In genomic region chr1:134651268-134651850, GRCm38 (mm10) we compare ENCODE assay signal across 9 mouse cellular contexts. TPM values are rescaled to one million over a fixed set of nuclear protein-coding genes. Genes with fewer than 3 reads are reported as not detected.
DNase-seq lines count a peak whose midpoint lies in the region; ATAC-seq lines count a peak whose summit lies in the region.
"Had no signal": no experiment of that assay in that cellular context is flagged by ENCODE, and none has a peak within 500 bp of the region (broad histone marks: within the 10 kb centered on the region; RNA-seq: fewer than 3 reads in every experiment).

No protein-coding gene starts in this region.

- H3K27me3 ChIP-seq in neural tube, embryonic 15.5 days (replicated peaks) = peaks cover 25% of the 10 kb centered on the region

- DNase-seq in heart, adult 11 months = peak; percentile 95
- DNase-seq in heart, postnatal 4 days = no peak
- DNase-seq in spleen, postnatal 36 days (ENCODE audit: low spot score in 2 of 2) = peak; percentile 36 to 44
- DNase-seq in spleen, postnatal 14 days (ENCODE audit: low spot score in 2 of 2) = no peak
- DNase-seq in kidney, adult 11 months = peak; percentile 59
- no peak for DNase-seq in urinary bladder, postnatal 4 days (ENCODE audit: low spot score in 2 of 2)
- no peak for DNase-seq in thymus, adult 18-20 months
- DNase-seq: liver, embryonic 13.5 days had no signal

- no peaks in the 10 kb centered on the region for H3K36me3 ChIP-seq in neural tube, embryonic 15.5 days
- H3K36me3 ChIP-seq: liver, embryonic 13.5 days had no signal

- no peak overlapping the region for H3K4me3 ChIP-seq in neural tube, embryonic 15.5 days (replicated peaks)
- H3K4me3 ChIP-seq: liver, embryonic 13.5 days had no signal

- 45% methylated on average over 13 of the region's 13 CpGs for WGBS in neural tube, embryonic 15.5 days

- H3K27ac ChIP-seq in neural tube, embryonic 15.5 days (replicated peaks) = peak overlapping the region; percentile 65
- H3K27ac ChIP-seq: liver, embryonic 13.5 days had no signal

- H3K9ac ChIP-seq in neural tube, embryonic 15.5 days (replicated peaks) = no peak overlapping the region
- H3K9ac ChIP-seq: liver, embryonic 13.5 days had no signal

- no peaks in the 10 kb centered on the region for H3K9me3 ChIP-seq in neural tube, embryonic 15.5 days (replicated peaks)
- H3K9me3 ChIP-seq: liver, embryonic 13.5 days had no signal

- H3K4me1 ChIP-seq in neural tube, embryonic 15.5 days = peaks cover 41% of the 10 kb centered on the region

- H3K4me2 ChIP-seq in neural tube, embryonic 15.5 days = peak overlapping the region; percentile 19
- H3K4me2 ChIP-seq: liver, embryonic 13.5 days had no signal

- peak; percentile 25 for ATAC-seq in neural tube, embryonic 15.5 days (ENCODE audit: low FRiP score)

RNA-seq across cellular contexts. Expression of gene Syt2, which starts 4.9 kb away (rescaled TPM):
- total RNA-seq in heart, postnatal 4 days (2021) = under 1 TPM in 1 of 2 experiments, not detected in 1; 0.05 TPM
- 20.4 and 23.4 TPM in 2 replicates for polyA plus RNA-seq in neural tube, embryonic 15.5 days (2015; fragmentation: Nextera tagmentation; extraction: Ambion mirVana)

Comparison
In these comparisons a context has a peak if more than half of its experiments do, and no peak if none do; other contexts are left out.
1. DNase-seq: peak in heart, adult 11 months (single experiment), spleen, postnatal 36 days (2 of 2) and kidney, adult 11 months (single experiment); none in heart, postnatal 4 days (single experiment), spleen, postnatal 14 days (0 of 2), urinary bladder, postnatal 4 days (0 of 2) and thymus, adult 18-20 months (0 of 2).